Mouse (Mus musculus) embryonic stem cell, embryonic (primary cell): ENCODE data around the gene Gm49378.

Source experiments
- CTCF ChIA-PET, 4 experiments: fragments of 300-600 bp in 2 of 4; fragments of 350-600 bp in 2 of 4; sonication (Branson Sonifier 250); formaldehyde crosslinking; loops; one replicate each; lab custom pipeline; 2022; ENCODE audit warnings: inconsistent platforms in 2 of 4; lab: Charles Lee
- POLR2A ChIA-PET, 4 experiments: fragments of 300-600 bp in 2 of 4; fragments of 350-600 bp in 2 of 4; sonication (Branson Sonifier 250); formaldehyde crosslinking; loops; one replicate each; lab custom pipeline; 2022; ENCODE audit warnings: antibody characterized with exemption in 4 of 4, inconsistent platforms in 1 of 4; lab: Charles Lee

Gm49378 gene

DNA sequence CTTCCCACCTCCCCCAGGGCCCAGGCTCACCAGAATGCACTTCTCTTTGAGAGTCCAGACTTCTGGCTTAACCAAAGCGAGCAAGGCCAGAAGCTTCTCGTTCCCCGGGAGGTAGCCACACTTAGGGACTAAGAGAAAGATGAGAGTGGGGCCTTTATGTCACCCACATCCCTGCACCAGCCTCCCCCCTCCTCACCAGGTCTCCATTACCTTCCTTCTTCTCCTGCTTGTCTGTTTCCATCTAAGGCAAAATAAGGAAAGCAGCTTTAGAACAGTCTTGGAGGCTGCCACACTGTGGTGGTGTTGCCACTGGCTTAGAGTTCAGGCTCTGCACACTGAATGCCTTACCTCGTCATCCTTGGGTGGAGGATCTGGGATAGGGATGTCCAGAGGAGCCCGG, 48.4 kb downstream of the Gm49378 start:
- POLR2A ChIA-PET, result interaction anchor here in 3 of 4 experiments (1.5 to 7.7 kb wide), 6 partner anchors 12 to 83 kb away, joined by 3 to 85 read pairs (median 15); partner anchors contain the start of genes Fitm1 (in 2 of the 3), Psme1 (in 2 of the 3), Gmpr2 (in 1 of the 3) and Ipo4 (in 1 of the 3)

GRCm38 (mm10) chr14:55586149-55586548, 51.5 kb downstream of the Gm49378 start:
- POLR2A ChIA-PET, result interaction anchor here in 3 of 4 experiments (1.3 to 2.1 kb wide), 5 partner anchors 10 to 49 kb away, joined by 4 to 12 read pairs (median 7); partner anchors contain the start of genes A730061H03Rik (in 1 of the 3), Dcaf11 (in 1 of the 3), Fitm1 (in 1 of the 3) and Ipo4 (in 1 of the 3)
- CTCF ChIA-PET, result no interaction called here

More for the DNA sequence above, 48.4 kb downstream of the Gm49378 start:
- CTCF ChIA-PET, result no interaction called here

GRCm38 (mm10) chr14:55585566-55585960, 52.1 kb downstream of the Gm49378 start:
- CTCF ChIA-PET, result interaction anchor here in 3 of 4 experiments (0.5 to 1.6 kb wide), 7 partner anchors 10 to 35 kb away, joined by 3 to 6 read pairs (median 3); partner anchors contain the start of genes A730061H03Rik (in 1 of the 3) and Fitm1 (in 1 of the 3)

GRCm38 (mm10) chr14:55584702-55585565, 52.8 kb downstream of the Gm49378 start, which contains the start of gene Emc9:
TSS of gene Emc9 (minus strand) at chr14:55585302.
- ChIA-PET CTCF (interaction anchor here in 3 of 4 experiments (0.5 to 1.6 kb wide), 11 partner anchors 10 to 411 kb away, joined by 3 to 6 read pairs (median 4); partner anchors contain the start of genes A730061H03Rik (in 1 of the 3) and Fitm1 (in 1 of the 3)), POLR2A (interaction anchor here (0.5 to 3.5 kb wide), 35 partner anchors 9 to 691 kb away, joined by 3 to 29 read pairs (median 4); partner anchors contain the start of genes A730061H03Rik (in 3 of the 4), Pck2 (in 3 of the 4), Dcaf11 (in 2 of the 4) and Fitm1 (in 2 of the 4))

More at GRCm38 (mm10) chr14:55585566-55585960, 52.1 kb downstream of the Gm49378 start:
- POLR2A ChIA-PET, result interaction anchor here in 3 of 4 experiments (0.6 to 3.5 kb wide), 29 partner anchors 10 to 692 kb away, joined by 3 to 29 read pairs (median 5); partner anchors contain the start of genes A730061H03Rik (in 3 of the 3), Pck2 (in 3 of the 3), Dcaf11 (in 2 of the 3) and Cbln3 (in 1 of the 3)

DNA sequence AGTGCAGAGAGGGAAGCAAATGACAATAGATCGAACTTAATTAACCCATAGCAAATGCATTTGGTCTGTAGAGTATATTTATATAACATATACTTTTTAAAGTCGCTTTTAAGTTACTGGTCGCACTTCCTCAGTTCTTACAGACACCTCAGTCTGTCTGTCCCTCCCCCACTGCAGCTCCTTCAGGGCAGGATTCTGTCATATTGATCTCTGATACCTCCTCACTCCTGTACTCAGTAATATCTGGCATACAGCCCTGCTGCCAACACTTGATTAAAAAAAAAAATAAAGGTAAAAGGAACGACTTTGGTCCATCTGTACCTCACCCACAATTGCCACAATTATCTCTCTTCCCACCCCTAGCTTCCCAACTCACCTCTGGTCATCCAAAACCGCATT, 53.4 kb downstream of the Gm49378 start:
- ChIA-PET POLR2A (interaction anchor here (0.5 to 3.5 kb wide), 15 partner anchors 8 to 299 kb away, joined by 3 to 29 read pairs (median 4); partner anchors contain the start of genes A730061H03Rik (in 2 of the 4), Dcaf11 (in 2 of the 4), Fitm1 (in 2 of the 4) and Pck2 (in 2 of the 4)), CTCF (interaction anchor here in 3 of 4 experiments (0.6 to 1.9 kb wide), 6 partner anchors 17 to 178 kb away, joined by 3 to 6 read pairs (median 4); no protein-coding TSS in a partner anchor)

DNA sequence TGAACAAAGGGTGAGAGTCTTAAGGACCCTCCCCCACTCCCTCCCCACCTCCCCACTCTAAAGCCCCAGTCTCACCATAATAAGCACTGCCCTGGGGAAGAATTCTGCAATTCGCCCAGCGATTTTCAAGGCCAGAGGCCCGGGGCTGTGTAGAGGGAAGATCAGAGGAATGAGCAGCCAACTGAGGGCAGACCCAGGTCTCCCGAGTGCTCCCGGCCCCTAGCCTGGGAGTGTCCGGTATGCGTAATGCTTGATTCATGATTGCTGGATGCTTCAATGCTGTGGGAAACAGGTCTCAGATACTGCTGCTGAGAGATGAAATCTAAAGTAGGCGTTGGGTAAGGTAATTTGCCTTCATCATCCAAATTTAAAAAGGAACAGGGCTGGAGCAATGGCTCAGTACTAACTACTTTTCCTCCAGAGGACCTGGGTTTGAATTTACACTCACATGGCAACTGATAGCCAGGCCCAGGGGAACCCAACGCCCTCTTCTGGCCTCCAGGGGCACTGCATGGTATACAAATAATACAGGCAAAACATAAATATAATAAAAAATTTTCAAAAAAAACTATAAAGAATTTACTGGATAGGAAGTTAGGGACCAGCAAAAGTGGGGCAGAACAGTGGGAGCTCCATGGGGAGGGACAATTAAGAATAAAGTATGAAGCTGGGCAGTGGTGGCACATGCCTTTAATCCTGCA, 55.6 kb downstream of the Gm49378 start:
- ChIA-PET POLR2A (interaction anchor here in 2 of 4 experiments (0.8 to 3.5 kb wide), 3 partner anchors 9 to 22 kb away, joined by 3 to 29 read pairs (median 8); partner anchors contain the start of genes A730061H03Rik (in 2 of the 2), Dcaf11 (in 1 of the 2) and Psme2 (in 1 of the 2)), CTCF (interaction anchor here in 2 of 4 experiments (0.7 to 1.9 kb wide), 3 partner anchors 9 to 85 kb away, joined by 3 to 6 read pairs (median 6); partner anchors contain the start of genes Psme2 (in 1 of the 2) and Rnf31 (in 1 of the 2))

- CTCF ChIA-PET, result interaction anchor here in 3 of 4 experiments (0.8 to 1.9 kb wide), 4 partner anchors 10 to 646 kb away, joined by 3 to 6 read pairs (median 4); partner anchors contain the start of genes Psme2 (in 2 of the 3), A730061H03Rik (in 1 of the 3) and Rnf31 (in 1 of the 3)
- POLR2A ChIA-PET, result interaction anchor here in 3 of 4 experiments (0.6 to 8.0 kb wide), 11 partner anchors 10 to 1825 kb away, joined by 3 to 92 read pairs (median 4); partner anchors contain the start of genes Psme2 (in 3 of the 3), Rnf31 (in 3 of the 3), A730061H03Rik (in 2 of the 3) and Dcaf11 (in 2 of the 3)
Measured at GRCm38 (mm10) chr14:55580731-55581130, 57.0 kb downstream of the Gm49378 start.

DNA sequence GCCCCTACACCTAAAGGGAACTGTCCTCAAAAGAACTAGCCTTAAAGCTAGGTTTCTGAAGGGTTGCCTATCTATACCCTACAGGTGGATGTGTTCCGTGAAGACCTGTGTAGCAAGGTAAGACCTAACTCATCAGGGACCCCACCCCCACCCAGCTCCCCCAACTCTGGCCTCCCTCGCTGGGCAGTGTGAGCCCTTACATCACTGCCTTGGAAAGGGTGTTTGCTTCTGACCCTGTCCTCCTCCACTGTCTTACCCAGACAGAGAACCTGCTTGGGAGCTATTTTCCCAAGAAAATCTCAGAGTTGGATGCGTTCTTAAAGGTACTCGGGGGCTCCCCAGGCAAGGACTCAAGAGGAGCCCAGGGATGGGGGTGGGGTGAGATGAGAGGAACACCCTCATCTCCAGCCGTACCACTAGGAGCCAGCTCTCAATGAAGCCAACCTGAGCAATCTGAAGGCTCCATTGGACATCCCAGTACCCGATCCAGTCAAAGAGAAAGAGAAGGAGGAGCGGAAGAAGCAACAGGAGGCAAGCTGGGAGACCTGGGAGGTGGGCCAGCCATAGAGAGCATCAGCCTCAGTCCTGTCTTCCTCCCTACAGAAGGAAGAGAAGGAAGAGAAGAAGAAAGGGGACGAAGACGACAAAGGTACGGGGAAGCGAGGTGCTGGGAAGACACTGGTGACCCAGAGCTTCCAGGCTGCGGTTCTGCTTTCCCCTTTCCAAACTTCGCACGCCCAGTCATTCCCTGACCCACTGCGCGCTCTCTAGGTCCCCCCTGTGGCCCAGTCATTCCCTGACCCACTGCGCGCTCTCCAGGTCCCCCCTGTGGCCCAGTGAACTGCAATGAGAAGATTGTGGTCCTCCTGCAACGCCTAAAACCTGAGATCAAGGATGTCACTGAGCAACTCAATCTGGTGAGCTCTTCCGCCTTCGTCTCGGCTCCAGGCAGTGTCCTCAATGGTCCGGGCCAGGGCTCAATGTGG, 57.9 kb downstream of the Gm49378 start:
- ChIA-PET POLR2A (interaction anchor here in 3 of 4 experiments (0.6 to 8.0 kb wide), 17 partner anchors 11 to 1518 kb away, joined by 3 to 92 read pairs (median 4); partner anchors contain the start of genes A730061H03Rik (in 3 of the 3), Dcaf11 (in 3 of the 3), Psme2 (in 3 of the 3) and Rnf31 (in 3 of the 3)), CTCF (interaction anchor here in 3 of 4 experiments (0.5 to 1.9 kb wide), 9 partner anchors 11 to 1484 kb away, joined by 3 to 5 read pairs (median 4); partner anchors contain the start of genes A730061H03Rik (in 1 of the 3), Psme2 (in 1 of the 3) and Rec8 (in 1 of the 3))
